Mouse (Mus musculus) liver, embryonic 14.5 days (tissue): ENCODE results near the gene Ccdc146.

Experiments
- CTCF ChIP-seq: IDR thresholded peaks from 2 replicates; pipeline ENCODE4 v1.5.1; 2016; ENCODE audit warnings: antibody characterized with exemption, low read depth, control low read depth
- EP300 ChIP-seq: IDR thresholded peaks from 2 replicates; pipeline ENCODE4 v1.6.1; 2016; ENCODE audit warnings: antibody characterized with exemption, low read depth

DNA sequence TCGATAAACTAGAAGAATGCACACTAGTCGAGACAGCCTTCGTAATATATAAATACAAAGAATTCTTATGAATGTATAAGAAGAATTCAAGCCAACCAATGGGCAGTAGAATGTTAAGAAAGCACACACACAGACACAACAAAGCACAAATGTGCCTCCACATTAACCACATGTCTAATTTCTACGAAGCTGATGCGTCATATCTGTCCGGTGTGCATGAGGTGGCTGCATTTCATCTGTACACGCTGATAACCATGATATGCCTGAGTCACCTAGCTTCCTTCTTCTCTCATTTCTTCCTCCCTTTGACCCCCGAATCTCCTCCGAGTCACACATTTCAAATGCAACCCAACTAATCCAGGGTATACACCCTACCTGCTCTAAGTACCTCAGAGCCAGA is 39.5 kb downstream of the Ccdc146 start:
- TF ChIP-seq CTCF: no peak
- no peak for TF ChIP-seq EP300
